Mouse (Mus musculus) thymus, adult 2 months (tissue): Measurements from ENCODE around the gene Abhd16a.

ENCODE experiments used
- CTCF ChIP-seq: fragments of 200-500 bp; IDR thresholded peaks from 2 replicates; pipeline ENCODE4 v1.5.1; 2012; ENCODE audit warnings: mild to moderate bottlenecking, control low read depth, low read length, moderate library complexity, borderline replicate concordance; ENCODE audit not compliant: control insufficient read depth, poor library complexity, insufficient read depth; ENCODE audit errors: extremely low read depth
- POLR2A ChIP-seq: fragments of 200-500 bp; IDR thresholded peaks from 2 replicates; pipeline ENCODE4 v1.6.1; 2012; ENCODE audit warnings: mild to moderate bottlenecking, low read length, control low read depth, moderate library complexity; ENCODE audit not compliant: control insufficient read depth, poor library complexity, insufficient read depth; ENCODE audit errors: extremely low read depth

DNA sequence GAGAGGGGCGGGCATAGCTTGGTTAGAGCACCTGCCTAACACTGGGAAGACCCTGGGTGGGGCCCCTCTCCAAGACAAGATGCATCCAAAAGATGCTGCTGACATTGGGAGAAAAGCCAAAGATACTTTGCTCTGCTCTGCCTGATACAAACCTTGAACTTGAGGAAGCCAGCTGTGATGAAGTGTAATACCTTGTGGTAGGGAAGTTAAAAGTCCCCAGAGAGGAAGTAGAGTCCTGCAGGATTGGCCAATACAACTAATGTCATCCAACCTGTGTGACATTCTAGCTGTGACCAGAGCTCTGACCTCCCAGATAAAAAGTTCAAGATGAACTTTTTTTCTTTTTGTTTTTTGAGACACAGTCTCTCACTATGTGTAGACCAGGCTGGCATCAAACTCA is 36.0 kb downstream of the Abhd16a start:
- TF ChIP-seq CTCF (no peak), POLR2A (no peak)
